Mouse (Mus musculus) erythroblast, embryonic 14.5 days (primary cell): ENCODE results near the gene Mcpt2. TPM values are rescaled to one million over a fixed set of nuclear protein-coding genes. Genes with fewer than 3 reads are reported as not detected.

ENCODE experiments used
- H3K27me3 ChIP-seq: 2 replicates; pipeline ENCODE4 v1.6.1; 2012; ENCODE audit warnings: inconsistent platforms; ENCODE audit not compliant: control insufficient read depth
- H3K36me3 ChIP-seq: 2 replicates; pipeline ENCODE4 v1.6.1; 2012; ENCODE audit warnings: mild to moderate bottlenecking, inconsistent platforms; ENCODE audit not compliant: control insufficient read depth
- H3K4me1 ChIP-seq: 2 replicates; pipeline ENCODE4 v1.6.1; 2012; ENCODE audit warnings: inconsistent platforms; ENCODE audit not compliant: control insufficient read depth
- H3K4me3 ChIP-seq: replicated peaks from 2 replicates; pipeline ENCODE3; 2012; ENCODE audit warnings: moderate library complexity, mild to moderate bottlenecking, inconsistent platforms
- H3K9me3 ChIP-seq: 2 replicates; pipeline ENCODE4 v1.6.1; 2012; ENCODE audit warnings: low read length, inconsistent platforms, mixed read lengths; ENCODE audit not compliant: control insufficient read depth
- GATA1 ChIP-seq: IDR thresholded peaks from 2 replicates; pipeline ENCODE4 v1.6.1; 2012; ENCODE audit warnings: low read length, inconsistent platforms, mixed read lengths
- TAL1 ChIP-seq: IDR thresholded peaks from 3 replicates; pipeline ENCODE4 v1.6.1; 2012; ENCODE audit warnings: low read length, inconsistent platforms, mixed read lengths
- polyA plus RNA-seq: library from polyadenylated mRNA; stranded (reverse); fragments of >175 nt; gene quantifications from 2 replicates; pipeline ENCODE4 v1.2.3, GENCODE M21; 2012

Gene Mcpt2
- polyA plus RNA-seq, 1 experiment = not detected

- TF ChIP-seq TAL1 (no peak), GATA1 (no peak)
- Histone ChIP-seq H3K4me1 (no peaks in the 10 kb centered on the region), H3K36me3 (no peaks in the 10 kb centered on the region), H3K27me3 (no peaks in the 10 kb centered on the region), H3K9me3 (no peaks in the 10 kb centered on the region), H3K4me3 (no peak overlapping the region)
Measured at GRCm38 (mm10) chr14:56082016-56082415, 40.2 kb downstream of the Mcpt2 start.

DNA sequence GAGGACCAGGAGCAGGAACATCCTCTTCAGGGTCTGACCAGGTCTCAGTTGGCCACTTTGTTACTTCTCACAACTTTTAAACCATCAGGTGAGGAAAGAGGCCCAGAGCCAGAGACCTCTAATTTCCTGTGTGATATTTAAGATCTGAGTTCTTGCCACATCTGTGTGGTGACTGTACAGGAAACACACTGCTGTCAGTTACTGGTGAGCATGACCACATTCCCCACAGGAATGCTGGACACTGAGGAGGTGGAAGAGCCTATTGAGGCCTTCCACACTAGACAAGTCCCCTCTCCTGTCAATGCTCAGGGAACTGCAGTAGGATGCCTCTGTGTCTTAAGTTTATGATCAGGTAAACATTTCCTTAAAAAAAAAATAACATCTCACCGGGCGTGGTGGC is 43.3 kb downstream of the Mcpt2 start, which contains the start of gene Mcpt8:
Mcpt8 (minus strand) TSS at position 107 of the 400 bp plus-strand sequence.
- H3K9me3 ChIP-seq = no peaks in the 10 kb centered on the region
- TF ChIP-seq TAL1 (no peak), GATA1 (no peak)
- no peaks in the 10 kb centered on the region for H3K4me1 ChIP-seq
- no peaks in the 10 kb centered on the region for H3K27me3 ChIP-seq
- no peaks in the 10 kb centered on the region for H3K36me3 ChIP-seq
- H3K4me3 ChIP-seq = no peak within 1 kb of the TSS

GRCm38 (mm10) chr14:56086711-56087110 is 44.9 kb downstream of the Mcpt2 start:
- Histone ChIP-seq H3K36me3 (no peaks in the 10 kb centered on the region), H3K27me3 (no peaks in the 10 kb centered on the region), H3K9me3 (no peaks in the 10 kb centered on the region), H3K4me3 (no peak overlapping the region), H3K4me1 (no peaks in the 10 kb centered on the region)
- TF ChIP-seq TAL1 = no peak
- TF ChIP-seq GATA1 = no peak

DNA sequence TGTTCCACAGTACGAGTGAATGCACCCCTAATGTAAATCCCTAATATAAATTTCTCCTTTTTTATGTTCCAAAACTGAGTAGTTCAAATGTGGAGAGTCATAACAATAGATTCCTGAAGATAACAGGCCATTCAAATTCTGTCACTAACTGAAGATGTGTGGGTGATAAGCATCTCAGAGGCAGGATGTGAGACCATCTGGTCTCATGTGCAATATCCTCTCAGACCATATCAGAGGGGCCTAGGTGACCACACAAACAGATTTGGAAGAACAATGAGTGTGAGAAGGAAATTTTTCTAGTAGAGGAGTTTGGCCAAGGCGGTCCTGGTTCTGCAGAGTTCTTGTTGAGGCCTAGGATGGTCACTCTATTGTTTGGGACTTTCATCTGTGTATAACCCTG is 51.5 kb downstream of the Mcpt2 start:
- no peak overlapping the region for H3K4me3 ChIP-seq
- TF ChIP-seq GATA1 (no peak), TAL1 (no peak)
- no peaks in the 10 kb centered on the region for H3K36me3 ChIP-seq
- no peaks in the 10 kb centered on the region for H3K4me1 ChIP-seq
- no peaks in the 10 kb centered on the region for H3K9me3 ChIP-seq
- H3K27me3 ChIP-seq = no peaks in the 10 kb centered on the region

Other genes starting within 250 kb of the Mcpt2 start
- gene Nfatc4, start 218.9 kb upstream of the Mcpt2 start, polyA plus RNA-seq = not detected in 2 replicates
- gene Nynrin, start 188.0 kb upstream of the Mcpt2 start, polyA plus RNA-seq = 0.01 and 0.02 TPM in 2 replicates
- 0.01 TPM in 1 of 2 replicates, not detected in the other for gene Cbln3, start 157.6 kb upstream of the Mcpt2 start, polyA plus RNA-seq
- 1.3 and 1.9 TPM in 2 replicates for gene Khnyn, start 157.1 kb upstream of the Mcpt2 start, polyA plus RNA-seq
- 0.18 and 0.20 TPM in 2 replicates for gene Sdr39u1, start 141.7 kb upstream of the Mcpt2 start, polyA plus RNA-seq
- not detected in 2 replicates for gene Cma1, start 97.4 kb upstream of the Mcpt2 start, polyA plus RNA-seq
- gene Cma2, start 91.1 kb upstream of the Mcpt2 start, polyA plus RNA-seq = not detected in 2 replicates
- not detected in 2 replicates for gene Mcpt1, start 24.1 kb upstream of the Mcpt2 start, polyA plus RNA-seq
- not detected in 2 replicates for gene Mcpt9, start 11.5 kb upstream of the Mcpt2 start, polyA plus RNA-seq
- not detected in 2 replicates for gene Mcpt4, start 20.3 kb downstream of the Mcpt2 start, polyA plus RNA-seq
- 0.31 and 0.52 TPM in 2 replicates for gene Mcpt8, start 43.2 kb downstream of the Mcpt2 start, polyA plus RNA-seq
- 0.31 and 0.42 TPM in 2 replicates for gene Ctsg, start 60.5 kb downstream of the Mcpt2 start, polyA plus RNA-seq
- gene Gzme, start 78.6 kb downstream of the Mcpt2 start, polyA plus RNA-seq = not detected in 2 replicates
- not detected in 2 replicates for gene Gzmd, start 90.6 kb downstream of the Mcpt2 start, polyA plus RNA-seq
- not detected in 2 replicates for gene Gzmg, start 117.5 kb downstream of the Mcpt2 start, polyA plus RNA-seq
- gene Gzmn, start 132.6 kb downstream of the Mcpt2 start, polyA plus RNA-seq = not detected in 2 replicates
- gene Gzmf, start 169.4 kb downstream of the Mcpt2 start, polyA plus RNA-seq = not detected in 2 replicates
- not detected in 2 replicates for gene Gzmc, start 192.6 kb downstream of the Mcpt2 start, polyA plus RNA-seq
- not detected in 2 replicates for gene Gzmb, start 220.2 kb downstream of the Mcpt2 start, polyA plus RNA-seq